Mouse (Mus musculus): ENCODE measurements around the gene Ncbp2. TPM values are rescaled to one million over a fixed set of nuclear protein-coding genes. Genes with fewer than 3 reads are reported as not detected.
A peak's percentile ranks its signal among the peaks of the same experiment; 100 is the strongest.

Gene Ncbp2
- 98.1 and 98.9 TPM in 2 replicates for polyA plus RNA-seq (2015; fragmentation: Nextera tagmentation; extraction: Ambion mirVana)

DNA sequence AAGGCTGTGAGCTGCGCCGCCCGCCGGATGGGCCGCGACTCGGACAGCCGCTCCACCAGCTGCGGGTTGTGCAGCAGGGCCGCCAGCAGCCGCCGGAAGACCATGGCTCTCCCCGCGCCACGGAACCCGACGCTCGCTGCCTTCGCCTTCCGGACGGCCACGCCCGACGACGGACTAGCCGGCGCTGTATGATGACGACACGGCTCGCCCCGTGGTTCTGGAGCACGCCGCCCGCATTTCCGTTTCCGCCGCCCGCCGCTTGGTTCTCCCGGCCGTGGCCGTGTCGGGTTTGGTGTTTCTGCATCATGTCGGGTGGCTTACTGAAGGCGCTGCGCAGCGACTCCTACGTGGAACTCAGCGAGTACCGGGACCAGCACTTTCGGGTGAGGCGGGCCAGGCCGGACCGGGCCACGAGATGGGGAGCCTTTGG, at the start of gene Ncbp2, which contains the start of gene 0610012G03Rik:
Ncbp2 (plus strand) TSS at position 169 of the 430 bp plus-strand sequence.
0610012G03Rik (minus strand) TSS at position 150 of the 430 bp plus-strand sequence.
- H3K4me3 ChIP-seq: peak within 1 kb of the TSS; percentile 69
- peak within 1 kb of the TSS; percentile 69 for H3K9ac ChIP-seq
- peaks cover 53% of the 10 kb centered on the region for H3K4me1 ChIP-seq
- H3K27me3 ChIP-seq (replicated peaks): no peaks in the 10 kb centered on the region
- H3K27ac ChIP-seq: peak within 1 kb of the TSS; percentile 85
- no peaks in the 10 kb centered on the region for H3K9me3 ChIP-seq
- ATAC-seq (replicated peaks): peak; percentile 92
- 0 out of 2 replicates have a peak, but pooled peaks cover 3% of the 10 kb centered on the region for H3K36me3 ChIP-seq (replicated peaks)
- H3K4me2 ChIP-seq: peak within 1 kb of the TSS; percentile 85
- WGBS: under 1% methylated on average over 55 of the region's 55 CpGs

- Histone ChIP-seq H3K4me1 (peaks cover 16% of the 10 kb centered on the region), H3K9me3 (no peaks in the 10 kb centered on the region), H3K4me2 (no peak overlapping the region), H3K27me3 (replicated peaks) (no peaks in the 10 kb centered on the region), H3K9ac (no peak overlapping the region), H3K4me3 (no peak overlapping the region), H3K36me3 (replicated peaks) (no peaks in the 10 kb centered on the region), H3K27ac (peak overlapping the region; percentile 75)
- 71% methylated on average over 18 of the region's 18 CpGs for WGBS
- ATAC-seq (replicated peaks): peak; percentile 62
Measured at GRCm38 (mm10) chr16:31898546-31899326, 49.6 kb upstream of the Ncbp2 start.

- H3K9ac ChIP-seq: no peak overlapping the region
- ATAC-seq (replicated peaks): no peak
Measured at GRCm38 (mm10) chr16:31901886-31902285, 46.4 kb upstream of the Ncbp2 start.

GRCm38 (mm10) chr16:31903239-31903638, 45.1 kb upstream of the Ncbp2 start:
- H3K9me3 ChIP-seq: no peaks in the 10 kb centered on the region
- H3K36me3 ChIP-seq (replicated peaks): no peaks in the 10 kb centered on the region
- no peak overlapping the region for H3K9ac ChIP-seq
- peaks cover 17% of the 10 kb centered on the region for H3K4me1 ChIP-seq
- no peaks in the 10 kb centered on the region for H3K27me3 ChIP-seq (replicated peaks)
- ATAC-seq (replicated peaks): no peak
- H3K27ac ChIP-seq: no peak overlapping the region
- H3K4me3 ChIP-seq: no peak overlapping the region
- no peak overlapping the region for H3K4me2 ChIP-seq
- 90% methylated on average over 8 of the region's 8 CpGs for WGBS

More at GRCm38 (mm10) chr16:31901886-31902285, 46.4 kb upstream of the Ncbp2 start:
- no peak overlapping the region for H3K27ac ChIP-seq
- H3K4me3 ChIP-seq: no peak overlapping the region
- H3K36me3 ChIP-seq (replicated peaks): no peaks in the 10 kb centered on the region
- no peak overlapping the region for H3K4me2 ChIP-seq
- WGBS: 82% methylated on average over 1 of the region's 1 CpGs
- H3K4me1 ChIP-seq: peaks cover 27% of the 10 kb centered on the region
- no peaks in the 10 kb centered on the region for H3K9me3 ChIP-seq
- no peaks in the 10 kb centered on the region for H3K27me3 ChIP-seq (replicated peaks)

- WGBS: 82% methylated on average over 4 of the region's 4 CpGs
- Histone ChIP-seq H3K4me2 (no peak overlapping the region), H3K27me3 (replicated peaks) (no peaks in the 10 kb centered on the region), H3K4me3 (no peak overlapping the region), H3K27ac (no peak overlapping the region), H3K36me3 (replicated peaks) (no peaks in the 10 kb centered on the region), H3K4me1 (peaks cover 15% of the 10 kb centered on the region), H3K9ac (no peak overlapping the region), H3K9me3 (no peaks in the 10 kb centered on the region)
- no peak for ATAC-seq (replicated peaks)
Measured at GRCm38 (mm10) chr16:31905331-31905730, 43.0 kb upstream of the Ncbp2 start.

DNA sequence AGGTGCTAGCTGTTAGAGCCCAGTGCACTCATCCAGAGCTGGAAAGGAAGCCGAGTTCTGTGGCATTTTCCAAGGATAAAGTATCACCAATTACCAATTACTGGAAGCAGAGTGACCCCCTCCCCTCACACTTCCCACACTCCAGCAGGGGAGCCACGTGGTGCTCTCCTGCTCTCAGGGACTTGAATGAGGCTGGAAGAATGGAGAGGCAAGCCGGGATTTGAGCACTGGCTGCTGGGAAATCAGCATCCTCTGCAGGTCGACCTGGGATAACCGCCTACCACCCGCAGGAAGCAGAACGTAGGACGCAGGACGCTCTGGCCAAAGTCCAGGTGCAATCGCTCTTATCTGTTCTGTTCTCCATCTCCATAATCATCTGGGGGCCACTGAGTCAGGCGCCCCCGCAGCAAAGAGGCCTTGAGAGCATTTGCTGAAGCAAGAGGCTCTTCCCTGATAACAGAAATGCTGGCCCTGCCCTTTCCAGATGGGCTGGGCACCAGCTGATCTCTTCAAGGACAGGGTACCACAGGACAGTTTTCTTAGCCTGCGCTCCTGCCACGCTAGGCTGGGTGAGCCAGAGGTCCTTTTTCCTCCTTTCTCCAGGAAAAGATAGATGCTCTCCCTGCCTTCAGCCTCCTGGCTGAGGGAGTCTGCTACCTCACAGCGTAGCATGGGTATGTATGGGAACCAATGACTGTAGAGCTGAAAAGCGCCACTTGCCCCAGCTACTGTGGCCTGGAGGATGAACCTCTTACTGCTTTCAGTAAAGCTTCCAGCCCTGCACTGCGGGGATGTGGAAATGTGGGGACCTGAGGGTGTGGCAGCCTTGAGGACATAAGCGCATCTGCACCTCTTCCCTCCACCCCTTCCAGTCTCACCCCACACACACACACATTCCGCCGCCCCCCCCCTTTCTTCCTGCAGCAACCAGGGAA, 42.2 kb upstream of the Ncbp2 start:
- no peaks in the 10 kb centered on the region for H3K9me3 ChIP-seq
- WGBS: 33% methylated on average over 20 of the region's 20 CpGs
- no peaks in the 10 kb centered on the region for H3K27me3 ChIP-seq (replicated peaks)
- H3K36me3 ChIP-seq (replicated peaks): no peaks in the 10 kb centered on the region
- H3K9ac ChIP-seq: no peak overlapping the region
- H3K27ac ChIP-seq: peak overlapping the region; percentile 32
- H3K4me2 ChIP-seq: peak overlapping the region; percentile 36
- H3K4me3 ChIP-seq: 0 out of 2 replicates have a peak overlapping the region, but pooled peaks have one; percentile 13
- peaks cover 15% of the 10 kb centered on the region for H3K4me1 ChIP-seq
- peak; percentile 55 for ATAC-seq (replicated peaks)

DNA sequence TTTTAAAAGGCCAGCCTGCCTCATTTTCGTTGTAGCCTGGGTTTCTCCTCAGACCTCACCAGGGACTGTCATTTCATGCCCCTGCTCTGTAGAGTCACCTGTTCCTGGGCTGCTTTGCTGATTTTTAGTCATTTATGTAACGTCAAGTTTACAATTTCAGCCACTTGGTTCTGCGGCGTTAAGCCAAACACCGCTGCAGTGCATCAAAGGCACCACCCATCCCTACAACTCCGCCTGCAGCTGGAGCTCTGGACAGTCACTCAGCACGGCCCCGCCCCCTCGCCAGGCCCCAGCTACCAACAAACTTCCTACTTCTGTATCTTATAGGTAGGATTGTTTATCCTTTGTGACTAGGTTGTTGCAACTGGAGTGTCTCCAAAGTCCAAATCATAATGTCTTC, 41.4 kb upstream of the Ncbp2 start:
- Histone ChIP-seq H3K4me1 (peaks cover 15% of the 10 kb centered on the region), H3K4me2 (peak overlapping the region; percentile 36), H3K9me3 (no peaks in the 10 kb centered on the region), H3K4me3 (peak overlapping the region; percentile 13; the same call in 1 of the 2 replicates), H3K27me3 (replicated peaks) (no peaks in the 10 kb centered on the region), H3K27ac (peak overlapping the region; percentile 32; the same call in 1 of the 2 replicates), H3K9ac (no peak overlapping the region), H3K36me3 (replicated peaks) (no peaks in the 10 kb centered on the region)
- 7% methylated on average over 9 of the region's 9 CpGs for WGBS
- peak; percentile 71 for ATAC-seq (replicated peaks)

GRCm38 (mm10) chr16:31908959-31909358, 39.4 kb upstream of the Ncbp2 start:
- Histone ChIP-seq H3K27me3 (replicated peaks) (no peaks in the 10 kb centered on the region), H3K4me2 (no peak overlapping the region), H3K9me3 (no peaks in the 10 kb centered on the region), H3K4me1 (peaks cover 15% of the 10 kb centered on the region), H3K4me3 (no peak overlapping the region), H3K9ac (no peak overlapping the region), H3K36me3 (replicated peaks) (no peaks in the 10 kb centered on the region), H3K27ac (no peak overlapping the region)
- ATAC-seq (replicated peaks): no peak
- 59% methylated on average over 11 of the region's 11 CpGs for WGBS

- no peak overlapping the region for H3K4me2 ChIP-seq
- no peaks in the 10 kb centered on the region for H3K9me3 ChIP-seq
- no peaks in the 10 kb centered on the region for H3K36me3 ChIP-seq (replicated peaks)
- H3K27me3 ChIP-seq (replicated peaks): no peaks in the 10 kb centered on the region
- H3K4me3 ChIP-seq: no peak overlapping the region
- H3K4me1 ChIP-seq: peaks cover 15% of the 10 kb centered on the region
- no peak overlapping the region for H3K27ac ChIP-seq
- no peak overlapping the region for H3K9ac ChIP-seq
- ATAC-seq (replicated peaks): no peak
- WGBS: 75% methylated on average over 10 of the region's 10 CpGs
Measured at GRCm38 (mm10) chr16:31910281-31910847, 37.9 kb upstream of the Ncbp2 start.

DNA sequence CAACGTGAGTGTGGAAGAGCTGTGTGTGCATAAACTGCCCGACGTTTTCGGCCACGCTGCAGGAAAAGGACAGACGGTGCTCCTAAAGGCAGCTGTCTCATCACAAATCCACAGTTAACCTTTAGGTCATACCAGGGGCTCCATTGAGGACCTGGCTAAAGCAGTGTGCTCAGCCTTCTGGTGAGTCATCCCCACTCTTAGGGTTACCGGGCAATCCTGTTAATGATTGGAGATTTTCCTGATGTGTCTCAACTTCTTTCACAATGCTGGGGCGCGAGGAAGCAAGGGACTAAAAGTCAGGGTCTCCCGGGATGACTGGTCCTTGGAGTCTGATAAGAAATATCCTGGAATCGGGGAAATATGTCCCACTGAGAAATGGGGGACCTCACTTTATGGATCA, 30.5 kb upstream of the Ncbp2 start:
- Histone ChIP-seq H3K9ac (no peak overlapping the region), H3K27me3 (replicated peaks) (no peaks in the 10 kb centered on the region), H3K4me1 (0 out of 2 replicates have a peak, but pooled peaks cover 3% of the 10 kb centered on the region), H3K4me3 (no peak overlapping the region), H3K36me3 (replicated peaks) (no peaks in the 10 kb centered on the region), H3K4me2 (no peak overlapping the region), H3K9me3 (no peaks in the 10 kb centered on the region), H3K27ac (no peak overlapping the region)
- WGBS: 86% methylated on average over 11 of the region's 11 CpGs
- ATAC-seq (replicated peaks): no peak; the same call in 1 of the 2 replicates

GRCm38 (mm10) chr16:31918248-31918724, 30.0 kb upstream of the Ncbp2 start:
- Histone ChIP-seq H3K9me3 (no peaks in the 10 kb centered on the region), H3K4me1 (0 out of 2 replicates have a peak, but pooled peaks cover 3% of the 10 kb centered on the region), H3K27ac (no peak overlapping the region), H3K9ac (no peak overlapping the region), H3K4me3 (no peak overlapping the region), H3K27me3 (replicated peaks) (no peaks in the 10 kb centered on the region), H3K36me3 (replicated peaks) (no peaks in the 10 kb centered on the region), H3K4me2 (0 out of 2 replicates have a peak overlapping the region, but pooled peaks have one; percentile 18)
- WGBS: 5% methylated on average over 14 of the region's 14 CpGs
- ATAC-seq (replicated peaks): peak; percentile 52; the same call in 1 of the 2 replicates

All from midbrain, embryonic 15.5 days (tissue).